Mouse (Mus musculus): ENCODE data around the gene Klk1b5. TPM values are rescaled to one million over a fixed set of nuclear protein-coding genes. Genes with fewer than 3 reads are reported as not detected.
"Not testable (repeated sequence)": the region's sequence is repeated elsewhere in the genome, so short reads cannot be mapped to it uniquely, and the experiment has no call there.

The Klk1b5 gene
- total RNA-seq (2015) (not detected in 2 replicates), total RNA-seq (2017) (not detected in 2 replicates)

GRCm38 (mm10) chr7:44215645-44216044 is at the start of gene Klk1b5:
TSS of gene Klk1b5 (plus strand) at chr7:44215945.
- ATAC-seq (replicated peaks; ENCODE audit: poor library complexity): no peak

GRCm38 (mm10) chr7:44179299-44180045 is 36.3 kb upstream of the Klk1b5 start:
- no peak for ATAC-seq (replicated peaks; ENCODE audit: poor library complexity)

GRCm38 (mm10) chr7:44186516-44186915 is 29.2 kb upstream of the Klk1b5 start:
- ATAC-seq (replicated peaks; ENCODE audit: poor library complexity): not testable (repeated sequence)

GRCm38 (mm10) chr7:44187936-44188335 is 27.8 kb upstream of the Klk1b5 start, which contains the start of gene Klk1b24:
TSS of gene Klk1b24 (plus strand) at chr7:44188236.
- not testable (repeated sequence) for ATAC-seq (replicated peaks; ENCODE audit: poor library complexity)

GRCm38 (mm10) chr7:44193466-44193865 is 22.3 kb upstream of the Klk1b5 start:
- ATAC-seq (replicated peaks; ENCODE audit: poor library complexity): not testable (repeated sequence)

- no peak for ATAC-seq (replicated peaks; ENCODE audit: poor library complexity)
These were observed 17.9 kb upstream of the Klk1b5 start, which contains the start of gene Klk1b3 for GRCm38 (mm10) chr7:44197891-44198290. TSS of gene Klk1b3 (plus strand) at chr7:44198191.

- not testable (repeated sequence) for ATAC-seq (replicated peaks; ENCODE audit: poor library complexity)
These were observed 8.6 kb upstream of the Klk1b5 start, which contains the start of gene Klk1b4 for GRCm38 (mm10) chr7:44207135-44207534. TSS of gene Klk1b4 (plus strand) at chr7:44207435.

- no peak for ATAC-seq (replicated peaks; ENCODE audit: poor library complexity)
These were observed 7.4 kb upstream of the Klk1b5 start for GRCm38 (mm10) chr7:44208307-44208706.

GRCm38 (mm10) chr7:44221601-44222000 is 5.9 kb downstream of the Klk1b5 start:
- not testable (repeated sequence) for ATAC-seq (replicated peaks; ENCODE audit: poor library complexity)

- not testable (repeated sequence) for ATAC-seq (replicated peaks; ENCODE audit: poor library complexity)
These were observed 6.6 kb downstream of the Klk1b5 start for GRCm38 (mm10) chr7:44222335-44222734.

- no peak for ATAC-seq (replicated peaks; ENCODE audit: poor library complexity)
These were observed 9.3 kb downstream of the Klk1b5 start, which contains the start of gene Klk1 for GRCm38 (mm10) chr7:44225076-44225475. TSS of gene Klk1 (plus strand) at chr7:44225360.

GRCm38 (mm10) chr7:44235909-44236308 is 20.2 kb downstream of the Klk1b5 start, which contains the start of gene Gm36864:
TSS of gene Gm36864 (plus strand) at chr7:44236177.
- no peak for ATAC-seq (replicated peaks; ENCODE audit: poor library complexity)

- ATAC-seq (replicated peaks; ENCODE audit: poor library complexity): no peak; the same call in 1 of the 2 replicates
These were observed 24.2 kb downstream of the Klk1b5 start for GRCm38 (mm10) chr7:44239913-44240312.

GRCm38 (mm10) chr7:44240712-44241111 is 25.0 kb downstream of the Klk1b5 start:
- ATAC-seq (replicated peaks; ENCODE audit: poor library complexity): peak; percentile 30

GRCm38 (mm10) chr7:44241163-44241562 is 25.4 kb downstream of the Klk1b5 start:
- ATAC-seq (replicated peaks; ENCODE audit: poor library complexity): no peak

GRCm38 (mm10) chr7:44244080-44244479 is 28.3 kb downstream of the Klk1b5 start:
- no peak for ATAC-seq (replicated peaks; ENCODE audit: poor library complexity)

GRCm38 (mm10) chr7:44246055-44246983 is 30.6 kb downstream of the Klk1b5 start, which contains the start of the genes 1700028J19Rik and 2410002F23Rik:
TSS of gene 1700028J19Rik (minus strand) at chr7:44246695.
TSS of gene 2410002F23Rik (plus strand) at chr7:44246722.
- peak; percentile 87 for ATAC-seq (replicated peaks; ENCODE audit: poor library complexity)

- peak; percentile 55 for ATAC-seq (replicated peaks; ENCODE audit: poor library complexity)
These were observed 31.3 kb downstream of the Klk1b5 start for GRCm38 (mm10) chr7:44246984-44247470.

- ATAC-seq (replicated peaks; ENCODE audit: poor library complexity): no peak
These were observed 32.2 kb downstream of the Klk1b5 start for GRCm38 (mm10) chr7:44247971-44248370.

GRCm38 (mm10) chr7:44249248-44249647 is 33.5 kb downstream of the Klk1b5 start:
- ATAC-seq (replicated peaks; ENCODE audit: poor library complexity): no peak
